Mouse (Mus musculus): ENCODE measurements around the gene Rdh11. TPM values are rescaled to one million over a fixed set of nuclear protein-coding genes. Genes with fewer than 3 reads are reported as not detected.
"Not testable (repeated sequence)": the region's sequence is repeated elsewhere in the genome, so short reads cannot be mapped to it uniquely, and the experiment has no call there.

The Rdh11 gene
- 13.5 and 15.2 TPM in 2 replicates for polyA plus RNA-seq (2015; fragmentation: Nextera tagmentation; extraction: Ambion mirVana)

GRCm38 (mm10) chr12:79192193-79192592 lies at the start of gene Rdh11:
Gene Rdh11 (minus strand): TSS chr12:79192293.
- Histone ChIP-seq H3K4me2 (peak within 1 kb of the TSS; percentile 75), H3K9me3 (no peaks in the 10 kb centered on the region), H3K36me3 (peaks cover 18% of the 10 kb centered on the region), H3K27ac (replicated peaks) (peak within 1 kb of the TSS; percentile 70), H3K27me3 (replicated peaks) (no peaks in the 10 kb centered on the region), H3K4me1 (peaks cover 11% of the 10 kb centered on the region), H3K4me3 (peak within 1 kb of the TSS; percentile 74), H3K9ac (peak within 1 kb of the TSS; percentile 86)
- WGBS, result 53% methylated on average over 6 of the region's 6 CpGs
- ATAC-seq (ENCODE audit: extremely low read depth, insufficient number of reproducible peaks, low FRiP score, low TSS enrichment), result no peak

- Histone ChIP-seq H3K4me1 (no peaks in the 10 kb centered on the region), H3K27me3 (replicated peaks) (no peaks in the 10 kb centered on the region), H3K4me3 (no peak overlapping the region), H3K9me3 (no peaks in the 10 kb centered on the region), H3K27ac (replicated peaks) (no peak overlapping the region), H3K4me2 (no peak overlapping the region), H3K36me3 (peaks cover 85% of the 10 kb centered on the region), H3K9ac (no peak overlapping the region)
- ATAC-seq (ENCODE audit: extremely low read depth, insufficient number of reproducible peaks, low FRiP score, low TSS enrichment), result no peak
- WGBS, result 83% methylated on average over 11 of the region's 11 CpGs
Observed at GRCm38 (mm10) chr12:79235485-79236080, 43.5 kb upstream of the Rdh11 start.

GRCm38 (mm10) chr12:79217511-79217910 lies 25.4 kb upstream of the Rdh11 start:
- Histone ChIP-seq H3K27me3 (replicated peaks) (peaks cover 4% of the 10 kb centered on the region; the same call in 1 of the 2 replicates), H3K9ac (no peak overlapping the region), H3K4me1 (no peaks in the 10 kb centered on the region), H3K36me3 (no peaks in the 10 kb centered on the region), H3K27ac (replicated peaks) (no peak overlapping the region), H3K4me2 (no peak overlapping the region), H3K4me3 (no peak overlapping the region), H3K9me3 (no peaks in the 10 kb centered on the region)
- ATAC-seq (ENCODE audit: extremely low read depth, insufficient number of reproducible peaks, low FRiP score, low TSS enrichment), result no peak
- WGBS, result 67% methylated on average over 5 of the region's 5 CpGs

DNA sequence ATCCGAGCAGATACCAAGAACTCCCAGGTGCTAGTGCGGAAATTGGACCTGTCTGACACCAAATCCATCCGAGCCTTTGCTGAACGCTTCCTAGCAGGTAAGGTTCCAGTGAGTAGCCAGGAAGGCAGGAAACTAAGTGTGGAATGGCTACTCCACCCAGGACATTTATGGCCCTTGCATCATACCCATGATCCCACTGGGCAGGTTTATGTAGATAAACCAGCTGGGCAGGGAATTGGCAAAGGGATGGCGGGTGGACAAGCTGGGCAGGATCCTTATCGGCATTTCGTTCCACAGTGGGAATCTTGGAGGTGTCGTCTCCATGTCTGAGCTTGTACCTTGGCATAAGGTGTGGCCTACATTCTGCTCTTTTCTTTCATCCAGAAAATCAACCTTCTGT lies 19.4 kb upstream of the Rdh11 start:
- Histone ChIP-seq H3K4me2 (no peak overlapping the region), H3K9ac (no peak overlapping the region), H3K27ac (replicated peaks) (no peak overlapping the region), H3K9me3 (no peaks in the 10 kb centered on the region), H3K4me1 (peaks cover 11% of the 10 kb centered on the region), H3K27me3 (replicated peaks) (no peaks in the 10 kb centered on the region; the same call in 1 of the 2 replicates), H3K36me3 (no peaks in the 10 kb centered on the region), H3K4me3 (no peak overlapping the region)
- no peak for ATAC-seq (ENCODE audit: extremely low read depth, insufficient number of reproducible peaks, low FRiP score, low TSS enrichment)
- 84% methylated on average over 8 of the region's 8 CpGs for WGBS

DNA sequence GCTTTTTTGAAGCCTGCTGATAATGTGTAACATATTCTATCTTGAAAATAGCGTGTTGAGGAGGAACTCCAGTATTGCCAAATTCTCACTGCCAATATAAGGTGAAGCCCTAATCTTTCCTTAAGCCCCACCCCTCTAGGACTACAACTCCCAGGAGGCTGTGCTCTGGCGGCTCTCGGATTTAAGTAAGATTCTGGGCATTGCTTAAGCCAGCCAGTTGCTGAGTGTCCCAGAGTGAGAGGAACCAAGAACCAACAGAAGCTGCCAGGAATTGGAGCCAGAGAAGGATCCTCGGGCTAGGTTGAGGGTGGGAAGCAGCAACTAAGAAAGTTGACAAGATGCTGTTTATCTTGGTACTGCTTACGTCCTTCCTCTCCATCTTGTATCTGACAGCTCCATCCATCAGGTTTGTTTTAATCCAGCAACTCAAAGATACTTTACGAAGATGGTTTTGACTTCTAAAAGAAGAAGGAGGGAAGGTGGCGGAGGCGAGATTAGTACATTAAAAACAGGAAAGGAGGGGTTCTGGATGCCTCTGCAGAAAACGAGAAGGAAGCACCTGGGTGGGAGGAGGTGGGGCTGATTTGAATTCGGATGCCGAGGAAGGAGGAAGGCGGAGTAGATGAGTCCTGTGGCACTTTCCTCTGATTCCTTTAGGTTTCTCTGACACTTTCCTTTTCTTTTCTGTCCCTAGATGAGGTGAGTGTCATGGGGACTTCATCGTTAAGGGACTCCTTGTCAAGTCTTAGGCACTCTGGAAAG lies 16.8 kb upstream of the Rdh11 start, which contains the start of gene Rdh12:
Gene Rdh12, plus strand, starts transcription at position 212 of the 762 bp plus-strand sequence.
- Histone ChIP-seq H3K4me2 (peak within 1 kb of the TSS; percentile 77), H3K36me3 (no peaks in the 10 kb centered on the region), H3K9ac (peak within 1 kb of the TSS; percentile 67), H3K4me3 (peak within 1 kb of the TSS; percentile 50), H3K27me3 (replicated peaks) (no peaks in the 10 kb centered on the region), H3K27ac (replicated peaks) (no peak within 1 kb of the TSS), H3K9me3 (no peaks in the 10 kb centered on the region), H3K4me1 (peaks cover 11% of the 10 kb centered on the region)
- 3% methylated on average over 13 of the region's 13 CpGs for WGBS
- no peak for ATAC-seq (ENCODE audit: extremely low read depth, insufficient number of reproducible peaks, low FRiP score, low TSS enrichment)

- H3K4me3 ChIP-seq, result no peak overlapping the region
- H3K4me1 ChIP-seq, result no peaks in the 10 kb centered on the region
- H3K27me3 ChIP-seq (replicated peaks), result no peaks in the 10 kb centered on the region
- no peak overlapping the region for H3K9ac ChIP-seq
- H3K27ac ChIP-seq (replicated peaks), result no peak overlapping the region
- 53% methylated on average over 3 of the region's 3 CpGs for WGBS
- no peaks in the 10 kb centered on the region for H3K9me3 ChIP-seq
- H3K4me2 ChIP-seq, result no peak overlapping the region
- H3K36me3 ChIP-seq, result no peaks in the 10 kb centered on the region
- ATAC-seq (ENCODE audit: extremely low read depth, insufficient number of reproducible peaks, low FRiP score, low TSS enrichment), result no peak
Observed at GRCm38 (mm10) chr12:79201882-79202281, 9.8 kb upstream of the Rdh11 start.

- Histone ChIP-seq H3K4me1 (no peaks in the 10 kb centered on the region), H3K4me2 (no peak overlapping the region), H3K36me3 (no peaks in the 10 kb centered on the region), H3K4me3 (no peak overlapping the region), H3K9me3 (no peaks in the 10 kb centered on the region), H3K9ac (no peak overlapping the region), H3K27ac (replicated peaks) (no peak overlapping the region), H3K27me3 (replicated peaks) (no peaks in the 10 kb centered on the region)
- WGBS, result 74% methylated on average over 5 of the region's 5 CpGs
- ATAC-seq (ENCODE audit: extremely low read depth, insufficient number of reproducible peaks, low FRiP score, low TSS enrichment), result no peak
Observed at GRCm38 (mm10) chr12:79197105-79197504, 5.0 kb upstream of the Rdh11 start.

DNA sequence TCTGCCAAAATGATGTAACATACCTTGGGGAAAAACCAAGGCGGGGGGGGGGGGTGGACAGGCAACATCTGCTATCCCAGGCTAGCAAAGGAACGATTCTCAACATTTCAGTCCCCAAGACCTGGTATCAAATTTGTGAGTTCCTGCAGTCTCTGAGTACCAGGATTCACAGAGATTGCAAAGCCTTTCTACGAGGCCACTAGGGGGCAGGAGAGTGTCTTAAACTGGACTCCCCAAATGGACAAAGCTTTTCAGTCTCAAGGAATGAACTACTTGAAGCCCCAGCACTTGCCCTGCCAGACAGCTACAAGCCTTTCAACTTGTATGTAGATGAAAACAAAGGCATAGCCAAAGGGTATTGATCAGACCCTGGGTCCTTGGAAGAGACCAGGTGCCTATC lies 1.3 kb upstream of the Rdh11 start:
- no peak for ATAC-seq (ENCODE audit: extremely low read depth, insufficient number of reproducible peaks, low FRiP score, low TSS enrichment)
- H3K4me3 ChIP-seq, result no peak overlapping the region
- no peak overlapping the region for H3K4me2 ChIP-seq
- 2% methylated on average over 3 of the region's 3 CpGs for WGBS
- no peak overlapping the region for H3K27ac ChIP-seq (replicated peaks)
- peaks cover 11% of the 10 kb centered on the region for H3K4me1 ChIP-seq
- H3K9me3 ChIP-seq, result no peaks in the 10 kb centered on the region
- H3K27me3 ChIP-seq (replicated peaks), result no peaks in the 10 kb centered on the region
- no peak overlapping the region for H3K9ac ChIP-seq
- H3K36me3 ChIP-seq, result peaks cover 6% of the 10 kb centered on the region

DNA sequence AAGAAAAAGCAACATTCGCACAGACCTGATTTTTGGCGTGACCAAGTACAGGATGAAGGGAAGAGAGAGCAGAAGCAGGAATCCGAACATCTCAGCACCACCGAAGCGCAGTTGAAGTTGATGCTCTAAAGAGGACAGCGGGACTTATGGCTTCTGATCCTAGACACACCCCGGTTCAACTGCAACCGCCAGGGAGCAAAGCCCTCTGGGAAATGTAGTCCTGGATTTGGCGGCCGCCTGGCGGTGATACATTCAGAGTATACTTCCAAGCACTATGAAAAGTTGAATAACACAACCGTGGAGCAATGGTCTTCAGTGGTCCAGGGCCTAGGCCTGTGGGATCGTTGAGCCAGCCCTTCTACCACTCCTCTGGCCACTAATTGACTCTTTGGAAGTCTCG lies 392 bp downstream of the Rdh11 start:
- 5% methylated on average over 14 of the region's 14 CpGs for WGBS
- Histone ChIP-seq H3K27ac (replicated peaks) (peak overlapping the region; percentile 70), H3K9ac (peak overlapping the region; percentile 86), H3K27me3 (replicated peaks) (no peaks in the 10 kb centered on the region), H3K4me1 (peaks cover 11% of the 10 kb centered on the region), H3K4me2 (peak overlapping the region; percentile 75), H3K36me3 (peaks cover 23% of the 10 kb centered on the region), H3K4me3 (peak overlapping the region; percentile 74), H3K9me3 (no peaks in the 10 kb centered on the region)
- peak; percentile 79 for ATAC-seq (ENCODE audit: extremely low read depth, insufficient number of reproducible peaks, low FRiP score, low TSS enrichment)

DNA sequence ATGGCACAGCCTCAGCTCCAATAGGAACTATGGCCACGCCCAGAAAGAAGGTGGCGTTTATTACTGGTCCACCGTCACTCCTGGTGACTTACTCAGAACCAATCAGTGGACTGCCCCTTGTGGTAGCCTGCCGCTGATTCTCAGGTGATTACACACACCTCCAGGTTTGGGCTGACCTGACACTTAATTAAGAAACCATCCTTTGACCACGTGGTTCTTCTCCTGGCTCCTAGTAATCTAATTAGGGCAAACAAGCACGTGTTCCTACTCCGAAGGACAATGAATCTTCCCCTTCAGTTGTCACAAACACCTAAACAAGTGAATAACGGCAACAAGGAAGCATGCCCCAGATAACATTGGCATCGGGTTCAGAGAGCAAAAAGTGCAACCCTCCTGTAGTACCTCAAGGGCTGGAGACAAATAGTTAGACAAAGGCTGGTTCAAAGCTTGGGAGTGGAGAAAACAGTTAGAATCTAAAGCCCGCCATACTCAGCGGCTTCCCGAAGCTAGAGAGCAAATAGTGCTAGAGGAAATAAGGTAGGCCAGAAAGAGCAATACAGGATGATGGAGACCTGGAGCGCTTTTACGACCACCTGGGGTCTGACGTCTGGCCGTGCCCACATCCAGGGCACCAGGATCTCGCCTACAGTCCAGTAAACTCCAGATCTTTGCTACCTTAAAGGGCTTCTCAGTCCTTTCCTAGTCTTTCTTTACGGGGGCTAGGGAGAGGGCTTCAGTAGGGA lies 991 bp downstream of the Rdh11 start:
- ATAC-seq (ENCODE audit: extremely low read depth, insufficient number of reproducible peaks, low FRiP score, low TSS enrichment), result peak; percentile 74
- H3K27me3 ChIP-seq (replicated peaks), result no peaks in the 10 kb centered on the region
- H3K27ac ChIP-seq (replicated peaks), result peak overlapping the region; percentile 70
- H3K4me1 ChIP-seq, result peaks cover 11% of the 10 kb centered on the region
- peak overlapping the region; percentile 74 for H3K4me3 ChIP-seq
- H3K36me3 ChIP-seq, result peaks cover 29% of the 10 kb centered on the region
- H3K4me2 ChIP-seq, result peak overlapping the region; percentile 75
- H3K9ac ChIP-seq, result peak overlapping the region; percentile 86
- under 1% methylated on average over 18 of the region's 18 CpGs for WGBS
- no peaks in the 10 kb centered on the region for H3K9me3 ChIP-seq

DNA sequence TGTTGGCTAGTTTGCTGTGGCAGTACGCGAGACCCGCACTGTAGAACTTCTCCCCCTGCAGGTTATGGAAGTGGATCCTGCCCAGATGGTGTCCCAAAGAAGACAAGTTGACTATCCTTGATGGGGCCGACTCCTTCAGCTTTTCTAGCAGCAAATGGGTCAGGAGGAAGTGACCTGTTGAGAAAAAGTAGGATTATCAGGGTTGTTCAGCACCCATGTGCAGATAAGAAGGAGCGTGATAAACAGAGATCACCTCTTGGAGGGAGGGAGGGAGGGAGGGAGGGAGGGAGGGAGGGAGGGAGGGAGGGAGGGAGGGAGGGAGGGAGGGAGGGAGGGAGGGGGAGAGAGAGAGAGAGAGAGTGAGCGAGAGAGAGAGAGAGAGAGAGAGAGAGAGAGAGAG lies 6.9 kb downstream of the Rdh11 start:
- not testable (repeated sequence) for H3K9me3 ChIP-seq; H3K4me2 ChIP-seq; H3K9ac ChIP-seq; ATAC-seq (ENCODE audit: extremely low read depth, insufficient number of reproducible peaks, low FRiP score, low TSS enrichment); H3K4me1 ChIP-seq; H3K4me3 ChIP-seq; H3K27me3 ChIP-seq (replicated peaks); H3K27ac ChIP-seq (replicated peaks)
- H3K36me3 ChIP-seq, result peaks cover 86% of the 10 kb centered on the region
- WGBS, result 62% methylated on average over 6 of the region's 6 CpGs

All from heart, embryonic 13.5 days (tissue).